Mouse (Mus musculus) limb, embryonic 11.5 days (tissue): ENCODE results near the gene Armt1. TPM values are rescaled to one million over a fixed set of nuclear protein-coding genes. Genes with fewer than 3 reads are reported as not detected.

Experiments used
- ATAC-seq: fragments of 200-750 bp; cut with Nextera tagmentation; 2 replicates; pipeline ENCODE4 v1.8.0; 2017; ENCODE audit warnings: low read depth; ENCODE audit not compliant: insufficient number of reproducible peaks, low FRiP score, low TSS enrichment
- DNase-seq: peaks from one replicate; pipeline ENCODE4 v3.0.0-alpha.2; 2015; ENCODE audit warnings: low spot score
- H3K27ac ChIP-seq: fragments of 300-500 bp; sonication (generic); replicated peaks from 2 replicates; pipeline ENCODE4 v1.5.1; 2014; ENCODE audit warnings: low read depth, mild to moderate bottlenecking, low read length
- H3K27me3 ChIP-seq: fragments of 300-500 bp; sonication (generic); 2 replicates; pipeline ENCODE4 v1.6.1; 2014; ENCODE audit warnings: mild to moderate bottlenecking, low read length, mixed read lengths; ENCODE audit not compliant: control insufficient read depth, insufficient read depth
- H3K36me3 ChIP-seq: fragments of 300-500 bp; sonication (generic); 2 replicates; pipeline ENCODE4 v1.6.1; 2014; ENCODE audit warnings: mild to moderate bottlenecking, low read length, moderate library complexity, mixed read lengths; ENCODE audit not compliant: control insufficient read depth, insufficient read depth
- H3K4me1 ChIP-seq: fragments of 300-500 bp; sonication (generic); 2 replicates; pipeline ENCODE4 v1.6.1; 2014; ENCODE audit warnings: low read length, mixed read lengths; ENCODE audit not compliant: control insufficient read depth, insufficient read depth
- H3K4me2 ChIP-seq: fragments of 300-500 bp; sonication (generic); 2 replicates; pipeline ENCODE4 v1.6.1; 2014; ENCODE audit warnings: low read depth, mild to moderate bottlenecking, moderate library complexity; ENCODE audit not compliant: severe bottlenecking
- H3K4me3 ChIP-seq: fragments of 300-500 bp; sonication (generic); 2 replicates; pipeline ENCODE4 v1.5.1; 2014; ENCODE audit warnings: low read depth, low read length
- H3K9ac ChIP-seq: fragments of 300-500 bp; sonication (generic); 2 replicates; pipeline ENCODE4 v1.6.1; 2014; ENCODE audit warnings: mild to moderate bottlenecking, low read length
- H3K9me3 ChIP-seq: fragments of 300-500 bp; sonication (generic); 2 replicates; pipeline ENCODE4 v1.6.1; 2016; ENCODE audit warnings: low read length; ENCODE audit not compliant: control insufficient read depth
- WGBS: fragments of 180-500 bp; shearing (Covaris S2); extraction: QIAGEN DNeasy Blood & Tissue Kit; methylation state at CpG from one replicate; pipeline ENCODE4 v1.1.7; 2014; 5-methylcytosine and 5-hydroxymethylcytosine counted together
- polyA plus RNA-seq: library from polyadenylated mRNA; unstranded; fragments of >200 nt; fragmentation: Nextera tagmentation; extraction: Ambion mirVana; gene quantifications from 2 replicates; pipeline ENCODE4 v1.2.1, GENCODE M21; 2014

Gene Armt1
- polyA plus RNA-seq, 1 experiment from 2014 or later: 29.8 TPM

- WGBS: 76% methylated on average over 7 of the region's 7 CpGs
- no peak for ATAC-seq
These were observed 33.5 kb downstream of the Armt1 start for GRCm38 (mm10) chr10:4465799-4466198.

GRCm38 (mm10) chr10:4469406-4469805 lies 37.1 kb downstream of the Armt1 start:
- Histone ChIP-seq H3K9ac (no peak overlapping the region), H3K4me3 (no peak overlapping the region), H3K27me3 (no peaks in the 10 kb centered on the region), H3K36me3 (no peaks in the 10 kb centered on the region), H3K4me1 (0 out of 2 replicates have a peak, but pooled peaks cover 4% of the 10 kb centered on the region), H3K9me3 (no peaks in the 10 kb centered on the region), H3K27ac (no peak overlapping the region), H3K4me2 (no peak overlapping the region)
- ATAC-seq (no peak), DNase-seq (no peak)
- WGBS: 89% methylated on average over 3 of the region's 3 CpGs

More at GRCm38 (mm10) chr10:4465799-4466198, 33.5 kb downstream of the Armt1 start:
- DNase-seq: no peak
- H3K27me3 ChIP-seq: no peaks in the 10 kb centered on the region
- no peak overlapping the region for H3K4me2 ChIP-seq
- no peak overlapping the region for H3K27ac ChIP-seq
- H3K9ac ChIP-seq: no peak overlapping the region
- H3K9me3 ChIP-seq: no peaks in the 10 kb centered on the region
- 0 out of 2 replicates have a peak, but pooled peaks cover 5% of the 10 kb centered on the region for H3K4me1 ChIP-seq
- no peak overlapping the region for H3K4me3 ChIP-seq
- H3K36me3 ChIP-seq: no peaks in the 10 kb centered on the region

DNA sequence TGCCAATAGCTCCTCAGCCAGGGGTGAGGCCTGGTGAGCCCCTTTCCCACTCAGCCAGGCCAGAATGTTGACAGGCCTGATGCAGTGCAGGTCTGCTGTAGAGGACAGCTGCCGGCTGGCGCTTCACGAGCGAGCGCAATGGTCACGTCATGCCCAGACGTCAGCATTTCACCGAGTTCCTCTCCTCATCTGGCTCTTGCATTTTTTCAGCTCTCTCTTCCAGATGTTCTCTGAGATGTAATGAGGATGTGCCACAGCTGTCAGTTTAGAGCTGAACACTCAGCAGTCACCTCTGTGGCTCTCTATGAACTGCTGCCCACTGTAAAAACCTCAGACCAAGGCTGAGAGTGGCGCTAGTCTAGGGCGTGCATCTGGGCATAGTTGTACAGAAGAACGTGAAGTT lies 41.3 kb downstream of the Armt1 start:
- 67% methylated on average over 11 of the region's 11 CpGs for WGBS
- 0 out of 2 replicates have a peak, but pooled peaks have one; percentile 47 for ATAC-seq
- H3K4me2 ChIP-seq: no peak overlapping the region
- H3K4me3 ChIP-seq: no peak overlapping the region
- H3K27me3 ChIP-seq: no peaks in the 10 kb centered on the region
- no peaks in the 10 kb centered on the region for H3K4me1 ChIP-seq
- H3K27ac ChIP-seq: no peak overlapping the region
- H3K9me3 ChIP-seq: no peaks in the 10 kb centered on the region
- H3K36me3 ChIP-seq: no peaks in the 10 kb centered on the region
- no peak for DNase-seq
- H3K9ac ChIP-seq: no peak overlapping the region

- ATAC-seq (no peak), DNase-seq (no peak)
- no peak overlapping the region for H3K9ac ChIP-seq
- no peak overlapping the region for H3K27ac ChIP-seq
- no peak overlapping the region for H3K4me3 ChIP-seq
- no peaks in the 10 kb centered on the region for H3K36me3 ChIP-seq
- no peaks in the 10 kb centered on the region for H3K4me1 ChIP-seq
- 94% methylated on average over 3 of the region's 3 CpGs for WGBS
- no peaks in the 10 kb centered on the region for H3K27me3 ChIP-seq
- no peaks in the 10 kb centered on the region for H3K9me3 ChIP-seq
- H3K4me2 ChIP-seq: no peak overlapping the region
These were observed 43.2 kb downstream of the Armt1 start for GRCm38 (mm10) chr10:4475431-4475830.

- no peak overlapping the region for H3K4me2 ChIP-seq
- no peaks in the 10 kb centered on the region for H3K9me3 ChIP-seq
- no peaks in the 10 kb centered on the region for H3K4me1 ChIP-seq
- no peaks in the 10 kb centered on the region for H3K27me3 ChIP-seq
- WGBS: 88% methylated on average over 5 of the region's 5 CpGs
- DNase-seq (no peak), ATAC-seq (no peak)
- no peak overlapping the region for H3K27ac ChIP-seq
- H3K9ac ChIP-seq: no peak overlapping the region
- H3K36me3 ChIP-seq: no peaks in the 10 kb centered on the region
- H3K4me3 ChIP-seq: no peak overlapping the region
These were observed 44.3 kb downstream of the Armt1 start for GRCm38 (mm10) chr10:4476604-4477003.

GRCm38 (mm10) chr10:4480929-4481328 lies 48.7 kb downstream of the Armt1 start:
- Histone ChIP-seq H3K27ac (no peak overlapping the region), H3K36me3 (no peaks in the 10 kb centered on the region), H3K9ac (no peak overlapping the region), H3K4me1 (0 out of 2 replicates have a peak, but pooled peaks cover 4% of the 10 kb centered on the region), H3K27me3 (no peaks in the 10 kb centered on the region), H3K4me3 (no peak overlapping the region), H3K9me3 (no peaks in the 10 kb centered on the region), H3K4me2 (no peak overlapping the region)
- WGBS: 29% methylated on average over 3 of the region's 3 CpGs
- DNase-seq: no peak
- ATAC-seq: 0 out of 2 replicates have a peak, but pooled peaks have one; percentile 57

- ATAC-seq (no peak), DNase-seq (no peak)
- no peak overlapping the region for H3K9ac ChIP-seq
- no peaks in the 10 kb centered on the region for H3K36me3 ChIP-seq
- H3K27me3 ChIP-seq: no peaks in the 10 kb centered on the region
- no peak overlapping the region for H3K4me2 ChIP-seq
- H3K9me3 ChIP-seq: no peaks in the 10 kb centered on the region
- no peak overlapping the region for H3K27ac ChIP-seq
- 82% methylated on average over 8 of the region's 8 CpGs for WGBS
- no peak overlapping the region for H3K4me3 ChIP-seq
- 0 out of 2 replicates have a peak, but pooled peaks cover 4% of the 10 kb centered on the region for H3K4me1 ChIP-seq
These were observed 49.4 kb downstream of the Armt1 start for GRCm38 (mm10) chr10:4481695-4482094.

GRCm38 (mm10) chr10:4482355-4482754 lies 50.1 kb downstream of the Armt1 start, which contains the start of gene Ccdc170:
Gene Ccdc170, plus strand, starts transcription at chr10:4482502.
- Histone ChIP-seq H3K36me3 (no peaks in the 10 kb centered on the region), H3K4me1 (0 out of 2 replicates have a peak, but pooled peaks cover 4% of the 10 kb centered on the region), H3K4me3 (no peak within 1 kb of the TSS), H3K9ac (no peak within 1 kb of the TSS), H3K27me3 (no peaks in the 10 kb centered on the region), H3K4me2 (no peak within 1 kb of the TSS), H3K9me3 (no peaks in the 10 kb centered on the region), H3K27ac (no peak within 1 kb of the TSS)
- WGBS: 45% methylated on average over 11 of the region's 11 CpGs
- no peak for ATAC-seq
- DNase-seq: no peak

- WGBS: 85% methylated on average over 1 of the region's 1 CpGs
- no peak for DNase-seq
These were observed 51.6 kb downstream of the Armt1 start for GRCm38 (mm10) chr10:4483848-4484247.

More at GRCm38 (mm10) chr10:4483848-4484247, 51.6 kb downstream of the Armt1 start:
- no peak overlapping the region for H3K4me2 ChIP-seq
- no peaks in the 10 kb centered on the region for H3K9me3 ChIP-seq
- H3K27me3 ChIP-seq: no peaks in the 10 kb centered on the region
- H3K4me3 ChIP-seq: no peak overlapping the region
- ATAC-seq: no peak
- no peaks in the 10 kb centered on the region for H3K36me3 ChIP-seq
- H3K27ac ChIP-seq: no peak overlapping the region
- H3K4me1 ChIP-seq: 0 out of 2 replicates have a peak, but pooled peaks cover 4% of the 10 kb centered on the region
- no peak overlapping the region for H3K9ac ChIP-seq
